Mouse (Mus musculus) thymus, postnatal 25 days (tissue): Measurements from ENCODE around the gene Fam192a.
A peak's percentile ranks its signal among the peaks of the same experiment; 100 is the strongest.

Experiments
- DNase-seq: peaks from one replicate; pipeline ENCODE4 v3.0.0; 2022

Gene Fam192a

DNA sequence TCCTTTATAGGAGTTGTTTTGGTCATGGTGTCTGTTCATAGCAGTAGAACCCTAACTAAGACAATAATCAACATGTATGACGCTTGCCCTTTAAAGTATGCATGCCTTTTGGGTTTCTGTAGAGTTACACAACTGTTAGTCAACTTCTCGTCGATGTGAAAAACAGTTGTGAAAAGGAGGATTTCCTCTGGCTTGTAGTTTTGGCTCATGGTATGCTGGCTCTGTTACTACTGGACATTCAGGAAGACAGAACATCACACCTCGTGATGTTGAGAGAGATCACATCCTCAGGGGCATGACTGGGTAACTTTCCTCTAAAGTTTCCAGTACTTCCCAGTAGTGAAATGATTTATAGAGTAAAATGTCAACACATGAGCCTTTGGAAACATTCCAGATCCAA lies 71.2 kb downstream of the Fam192a start:
- DNase-seq, result no peak

- no peak for DNase-seq
Observed at GRCm38 (mm10) chr8:94529875-94530274, 71.9 kb downstream of the Fam192a start.

- DNase-seq, result peak; percentile 53
Observed at GRCm38 (mm10) chr8:94528245-94528644, 73.6 kb downstream of the Fam192a start.

- DNase-seq, result no peak
Observed at GRCm38 (mm10) chr8:94527178-94527577, 74.6 kb downstream of the Fam192a start.

DNA sequence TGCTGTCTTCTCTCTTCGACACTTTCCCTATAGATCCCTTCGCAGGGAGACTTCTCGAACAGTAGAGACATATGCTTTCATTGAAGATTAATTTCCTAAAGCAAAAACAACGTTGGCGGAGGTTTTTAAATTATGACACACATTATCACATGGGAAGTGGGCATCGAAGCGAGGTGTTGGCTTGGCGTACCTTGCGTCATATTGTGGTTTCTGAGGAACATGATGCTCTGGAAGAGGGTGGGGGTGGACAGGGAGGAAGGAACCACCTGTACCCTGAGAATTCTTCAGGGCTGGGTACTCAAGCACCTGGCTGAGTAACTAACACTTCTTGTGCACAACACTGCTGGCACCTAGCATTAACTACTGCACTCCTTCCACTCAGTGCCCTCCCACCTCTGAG lies 77.2 kb downstream of the Fam192a start:
- no peak for DNase-seq
